8 mouse cellular contexts compared by ENCODE assay signal in genomic region chr2:28278150-28278549, GRCm38 (mm10).
A peak's percentile ranks its signal among the peaks of the same experiment; 100 is the strongest.
DNase-seq lines count a peak whose midpoint lies in the region; TF ChIP-seq lines count a peak whose summit lies in the region.

No protein-coding gene starts in this region.

- peak; percentile 28 for DNase-seq in urinary bladder, postnatal 10 days (ENCODE audit: low spot score)
- no peak for DNase-seq in urinary bladder, adult 2 months (ENCODE audit: low spot score)
- DNase-seq in gastrocnemius, postnatal 25 days, result peak; percentile 47
- DNase-seq in kidney, adult 9 months, result peak; percentile 43
- no peak for DNase-seq in liver, adult 2 months (ENCODE audit: extremely low read depth, low read depth, low spot score)
- peak; percentile 17 for DNase-seq in ovary, postnatal 10 days (ENCODE audit: low spot score)
- peak; percentile 69 for DNase-seq in thymus, postnatal 14 days

- WGBS in liver, adult 2 months, result 10% methylated on average over 7 of the region's 7 CpGs

- H3K4me3 ChIP-seq in cortical plate, adult 2 months (ENCODE audit: insufficient read depth, low read length), result no peak overlapping the region
- no peak overlapping the region for H3K4me3 ChIP-seq in liver, adult 2 months (ENCODE audit: insufficient read depth, low read depth, low read length)

- H3K79me2 ChIP-seq in liver, adult 2 months (ENCODE audit: control insufficient read depth, insufficient read depth, low read length), result no peaks in the 10 kb centered on the region

- no peaks in the 10 kb centered on the region for H3K36me3 ChIP-seq in liver, adult 2 months (ENCODE audit: control insufficient read depth, insufficient read depth, low read length)

- H3K27me3 ChIP-seq in liver, adult 2 months (ENCODE audit: control insufficient read depth, insufficient read depth, low read length), result no peaks in the 10 kb centered on the region

- TF ChIP-seq POLR2A in cortical plate, adult 2 months (IDR thresholded peaks at IDR 0.05; ENCODE audit: extremely low read depth, insufficient read depth, low read length), result no peak
- no peak for TF ChIP-seq POLR2A in liver, adult 2 months (IDR thresholded peaks at IDR 0.05; ENCODE audit: extremely low read depth, insufficient read depth, low read length)

- no peak overlapping the region for H3K9ac ChIP-seq in liver, adult 2 months (ENCODE audit: low read depth, low read length)

- H3K4me1 ChIP-seq in cortical plate, adult 2 months (ENCODE audit: control insufficient read depth, insufficient read depth, low read length), result 0 out of 2 replicates have a peak, but pooled peaks cover 2% of the 10 kb centered on the region
- H3K4me1 ChIP-seq in liver, adult 2 months (ENCODE audit: control insufficient read depth, insufficient read depth, low read length), result no peaks in the 10 kb centered on the region

- no peak overlapping the region for H3K27ac ChIP-seq in cortical plate, adult 2 months (ENCODE audit: insufficient read depth, low read length)
- no peak overlapping the region for H3K27ac ChIP-seq in liver, adult 2 months (replicated peaks; ENCODE audit: insufficient read depth, low read depth, low read length)

- peak; percentile 67 for TF ChIP-seq CTCF in cortical plate, adult 2 months (IDR thresholded peaks at IDR 0.05; ENCODE audit: extremely low read depth, insufficient read depth, low read length)
- peak; percentile 68 for TF ChIP-seq CTCF in liver, adult 2 months (IDR thresholded peaks at IDR 0.05; ENCODE audit: low read depth, low read length)

Comparison
In these comparisons a context has a peak if more than half of its experiments do, and no peak if none do; other contexts are left out.
1. DNase-seq: peak in urinary bladder, postnatal 10 days (single experiment), gastrocnemius, postnatal 25 days (single experiment), kidney, adult 9 months (single experiment), ovary, postnatal 10 days (single experiment) and thymus, postnatal 14 days (single experiment); none in urinary bladder, adult 2 months (single experiment) and liver, adult 2 months (single experiment).